Mouse (Mus musculus) CD4-positive, CD25-positive, alpha-beta regulatory T cell, adult 2 months (primary cell): ENCODE results near the gene Lgi4.

ENCODE experiments used
- DNase-seq: peaks from one replicate; pipeline ENCODE4 v3.0.0-alpha.2; 2012; ENCODE audit warnings: low read depth, low spot score

Gene Lgi4

GRCm38 (mm10) chr7:31105061-31105768, 46.1 kb downstream of the Lgi4 start:
- DNase-seq = peak; percentile 45

DNA sequence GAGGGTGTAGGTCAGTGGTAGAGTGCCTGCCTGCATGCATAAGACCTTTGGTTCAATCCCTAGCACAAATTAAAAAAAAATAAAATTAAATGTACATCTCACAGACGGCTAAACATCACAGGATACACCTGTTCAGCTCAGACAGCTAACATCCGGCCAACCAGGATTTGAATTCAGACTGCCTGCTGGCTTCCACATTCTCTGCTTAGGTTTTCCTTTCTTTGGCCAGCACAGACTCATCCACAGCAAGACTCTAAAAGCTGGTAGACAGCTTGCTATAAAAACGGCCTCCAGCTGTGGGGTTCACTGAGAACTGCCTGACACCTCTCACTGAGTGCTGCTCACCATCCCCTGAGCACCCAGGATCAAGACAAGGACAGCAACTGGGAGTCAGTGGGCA, 47.0 kb downstream of the Lgi4 start:
- DNase-seq = no peak

GRCm38 (mm10) chr7:31107781-31108180, 48.6 kb downstream of the Lgi4 start:
- DNase-seq = no peak

GRCm38 (mm10) chr7:31109091-31109490, 49.9 kb downstream of the Lgi4 start:
- no peak for DNase-seq

DNA sequence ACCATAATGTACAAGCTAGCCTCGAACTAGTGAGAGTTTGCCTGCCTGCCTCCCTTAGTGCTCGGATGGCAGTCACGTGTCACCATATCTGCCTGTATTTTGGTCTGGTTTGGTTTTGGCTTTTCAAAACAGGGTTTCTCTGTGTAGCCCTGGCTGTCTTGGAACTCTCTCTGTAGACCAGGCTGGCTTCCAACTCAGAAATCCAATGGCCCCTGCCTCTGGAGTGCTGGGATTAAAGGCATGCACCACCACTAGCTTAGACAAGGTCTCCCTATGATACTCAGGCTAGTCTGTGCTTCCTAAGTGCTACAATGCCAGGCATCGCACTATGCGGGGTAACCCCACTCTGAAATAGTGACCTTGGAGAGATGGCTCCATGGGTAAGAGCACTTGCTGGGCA, 50.7 kb downstream of the Lgi4 start:
- no peak for DNase-seq

GRCm38 (mm10) chr7:31110861-31111385, 51.8 kb downstream of the Lgi4 start:
- peak; percentile 81 for DNase-seq

GRCm38 (mm10) chr7:31112036-31112435, 52.9 kb downstream of the Lgi4 start:
- no peak for DNase-seq

GRCm38 (mm10) chr7:31113800-31114199, 54.7 kb downstream of the Lgi4 start:
- no peak for DNase-seq

- DNase-seq = no peak
Observed at GRCm38 (mm10) chr7:31114646-31115045, 55.5 kb downstream of the Lgi4 start.

GRCm38 (mm10) chr7:31115182-31115581, 56.0 kb downstream of the Lgi4 start, which contains the start of gene Hpn:
Hpn (minus strand) TSS chr7:31115290.
- DNase-seq = no peak

DNA sequence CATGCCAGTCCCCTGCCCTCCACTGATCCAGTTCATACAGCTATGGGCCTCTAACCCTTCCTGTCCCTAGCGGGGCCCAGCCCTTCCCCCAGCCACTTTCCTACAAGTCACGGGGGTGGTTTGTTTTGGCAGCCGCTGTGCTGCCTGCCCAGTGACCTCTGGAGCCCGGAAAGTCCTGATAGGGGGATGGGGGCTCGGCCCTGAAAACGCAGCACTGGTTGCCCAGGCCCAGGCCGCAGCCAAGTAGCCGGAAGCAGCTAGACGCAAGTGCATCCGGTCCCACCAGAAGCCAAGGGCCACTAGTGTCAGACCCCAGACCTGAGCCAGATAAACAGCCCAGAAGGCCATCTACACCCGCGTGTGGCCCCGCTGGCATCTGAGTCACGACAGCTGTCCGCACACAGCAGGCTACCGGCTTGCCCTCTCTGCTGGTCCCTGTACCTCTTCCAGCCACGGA, 56.5 kb downstream of the Lgi4 start:
- DNase-seq = no peak

- no peak for DNase-seq
Observed at GRCm38 (mm10) chr7:31116721-31117145, 57.6 kb downstream of the Lgi4 start.

DNA sequence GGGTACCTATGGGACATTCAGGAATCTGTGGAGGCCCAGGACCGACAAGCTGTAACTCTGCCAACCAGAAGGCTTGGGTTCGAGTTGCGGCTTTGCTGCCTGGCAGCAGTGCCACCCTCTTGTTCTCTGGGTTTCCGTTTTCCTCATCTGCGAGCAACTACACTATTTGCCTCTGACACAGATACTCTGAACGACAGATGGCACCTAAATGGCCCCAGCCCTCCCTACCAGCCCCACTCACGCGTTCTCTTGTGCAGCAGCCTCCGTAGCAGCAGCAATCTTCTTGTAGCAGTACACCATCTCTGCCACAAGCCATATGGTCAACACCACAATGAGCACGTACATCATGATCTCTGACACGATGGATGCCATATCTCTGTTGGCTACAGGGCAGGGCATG, 58.3 kb downstream of the Lgi4 start:
- DNase-seq = no peak

- no peak for DNase-seq
Observed at GRCm38 (mm10) chr7:31118486-31118885, 59.3 kb downstream of the Lgi4 start.

- DNase-seq = no peak
Observed at GRCm38 (mm10) chr7:31119556-31119955, 60.4 kb downstream of the Lgi4 start.
